Mouse (Mus musculus) CH12.LX (cell line): ENCODE results near the gene Mum1.

Experiments
- CTCF ChIP-seq, 2 experiments: IDR thresholded peaks in 1 of 2; conservative IDR thresholded peaks in 1 of 2; 2 replicates each; pipeline ENCODE4 v1.5.1; 2011 to 2012; ENCODE audit warnings: low read depth in 2 of 2, low read length in 2 of 2, improper control_type of control experiment in 1 of 2, inconsistent platforms in 1 of 2, mild to moderate bottlenecking in 1 of 2, moderate library complexity in 1 of 2
- ETS1 ChIP-seq: conservative IDR thresholded peaks from 2 replicates; pipeline ENCODE4 v1.6.1; 2012; ENCODE audit warnings: low read depth, mild to moderate bottlenecking, inconsistent platforms, low read length, improper control_type of control experiment, moderate library complexity
- MXI1 ChIP-seq: IDR thresholded peaks from 2 replicates; pipeline ENCODE4 v1.6.1; 2011; ENCODE audit warnings: mild to moderate bottlenecking, low read depth, low read length, improper control_type of control experiment
- TCF12 ChIP-seq: IDR thresholded peaks from 2 replicates; pipeline ENCODE4 v1.6.1; 2014; ENCODE audit warnings: low read depth, mild to moderate bottlenecking, inconsistent platforms, low read length, improper control_type of control experiment

GRCm38 (mm10) chr10:80252011-80252410 is 25.8 kb downstream of the Mum1 start:
- TF ChIP-seq TCF12 (no peak), CTCF (conservative IDR thresholded peaks at IDR 0.05 in 1 of 2, IDR thresholded peaks at IDR 0.05 in 1 of 2; ENCODE audit: low read depth in 2 of 2, low read length in 2 of 2) (no peak), ETS1 (no peak), MXI1 (no peak)
